Mouse (Mus musculus) E14TG2a.4 (cell line): Measurements from ENCODE around the gene Gnai2.
A peak's percentile ranks its signal among the peaks of the same experiment; 100 is the strongest.

Experiments used
- H3K27me3 ChIP-seq: 2 replicates; pipeline ENCODE4 v1.6.1; 2014; ENCODE audit warnings: low read length, control low read depth; ENCODE audit not compliant: insufficient read depth
- H3K36me3 ChIP-seq: 2 replicates; pipeline ENCODE4 v1.6.1; 2014; ENCODE audit warnings: low read length, control low read depth; ENCODE audit not compliant: insufficient read depth
- H3K4me1 ChIP-seq: replicated peaks from 2 replicates; pipeline ENCODE4 v1.6.1; 2014; ENCODE audit warnings: low read depth, low read length, control low read depth
- H3K4me3 ChIP-seq: replicated peaks from 2 replicates; pipeline ENCODE4 v1.5.1; 2014; ENCODE audit warnings: mild to moderate bottlenecking, low read length
- H3K9me3 ChIP-seq: 2 replicates; pipeline ENCODE4 v1.6.1; 2014; ENCODE audit warnings: low read length, control low read depth
- CTCF ChIP-seq: conservative IDR thresholded peaks from 2 replicates; pipeline ENCODE4 v1.5.1; 2014; ENCODE audit warnings: low read length
- NANOG ChIP-seq: IDR thresholded peaks from 2 replicates; pipeline ENCODE4 v1.6.1; 2014; ENCODE audit warnings: borderline replicate concordance, low read length, mixed read lengths
- POU5F1 ChIP-seq: IDR thresholded peaks from 2 replicates; pipeline ENCODE4 v1.6.1; 2014; ENCODE audit warnings: low read length, borderline replicate concordance

Gnai2 gene

DNA sequence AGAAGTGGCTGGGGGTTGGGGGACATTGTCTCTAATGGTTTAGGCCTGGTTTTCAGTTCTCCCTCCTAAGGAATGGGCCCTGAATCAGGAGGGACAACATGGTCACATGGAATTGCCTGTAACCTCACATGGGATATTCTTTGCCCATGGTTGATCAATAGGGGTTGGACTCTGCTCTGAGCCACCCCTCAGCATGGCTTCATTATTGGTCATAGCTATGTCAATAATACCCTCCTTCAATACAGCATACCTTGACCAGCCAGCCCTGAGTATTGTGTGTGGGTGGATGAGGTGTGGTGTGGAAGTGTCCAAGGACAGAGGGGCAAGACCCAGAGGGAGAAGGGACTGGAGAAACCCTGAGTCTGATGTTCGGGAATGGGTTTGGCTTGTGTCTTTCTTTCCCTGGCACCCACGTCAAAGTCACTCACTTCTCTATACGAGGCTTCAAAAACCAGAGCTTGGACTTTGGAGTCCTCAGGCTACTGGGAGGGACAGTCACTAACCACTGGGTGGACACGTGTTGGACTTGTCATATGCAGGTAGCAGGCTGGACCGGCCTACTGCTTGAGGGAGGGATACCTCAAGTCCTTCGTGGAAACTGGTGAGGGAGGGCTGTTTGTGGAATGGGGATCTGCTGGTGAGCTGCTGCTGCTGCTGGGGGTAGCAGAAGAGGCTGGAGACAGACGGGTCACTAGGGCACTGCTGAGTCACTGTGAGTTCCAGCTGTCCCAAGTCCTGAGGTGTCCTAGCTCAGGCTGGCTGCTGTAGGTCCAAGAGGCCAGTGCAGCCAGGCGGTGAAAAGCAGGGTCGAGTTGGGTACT, 39.7 kb upstream of the Gnai2 start:
- H3K9me3 ChIP-seq, result no peaks in the 10 kb centered on the region
- no peaks in the 10 kb centered on the region for H3K36me3 ChIP-seq
- no peak for TF ChIP-seq CTCF
- no peak for TF ChIP-seq POU5F1
- TF ChIP-seq NANOG, result no peak
- peaks cover 41% of the 10 kb centered on the region for H3K4me1 ChIP-seq
- peaks cover 63% of the 10 kb centered on the region for H3K27me3 ChIP-seq
- H3K4me3 ChIP-seq, result peak overlapping the region; percentile 73

- Histone ChIP-seq H3K4me3 (no peak overlapping the region), H3K27me3 (peaks cover 82% of the 10 kb centered on the region), H3K4me1 (peaks cover 33% of the 10 kb centered on the region), H3K9me3 (no peaks in the 10 kb centered on the region), H3K36me3 (no peaks in the 10 kb centered on the region)
- TF ChIP-seq NANOG, result no peak
- no peak for TF ChIP-seq POU5F1
- TF ChIP-seq CTCF, result no peak
These were observed 35.1 kb upstream of the Gnai2 start for GRCm38 (mm10) chr9:107670259-107670658.

DNA sequence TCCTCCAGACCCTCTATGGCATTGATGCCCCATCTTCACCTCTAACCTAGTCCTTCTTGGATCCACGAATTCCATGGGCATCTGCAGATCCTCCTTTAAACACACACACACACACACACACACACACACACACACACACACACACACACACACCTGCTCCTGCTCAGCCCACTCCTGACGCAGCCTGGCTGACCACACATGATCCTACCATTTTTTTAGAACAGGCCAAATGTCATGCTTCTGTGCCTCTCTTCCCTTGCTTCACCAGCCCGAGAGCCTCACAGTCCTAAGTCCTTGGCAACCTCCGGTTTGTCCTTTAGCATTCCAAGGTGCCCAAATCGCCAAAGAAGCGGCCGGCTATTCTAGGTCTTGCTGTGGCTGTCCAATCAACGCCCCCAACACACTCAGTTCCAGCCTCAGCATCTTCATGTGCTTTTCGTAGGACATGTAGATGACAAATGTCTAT, 34.3 kb upstream of the Gnai2 start, which contains the start of gene Slc38a3:
TSS of gene Slc38a3 (minus strand) at position 51 of the 466 bp plus-strand sequence.
- peaks cover 26% of the 10 kb centered on the region for H3K4me1 ChIP-seq

GRCm38 (mm10) chr9:107668916-107669315, 33.7 kb upstream of the Gnai2 start:
- Histone ChIP-seq H3K27me3 (peaks cover 79% of the 10 kb centered on the region), H3K36me3 (no peaks in the 10 kb centered on the region), H3K4me1 (peaks cover 27% of the 10 kb centered on the region), H3K9me3 (no peaks in the 10 kb centered on the region), H3K4me3 (no peak overlapping the region)
- no peak for TF ChIP-seq CTCF
- TF ChIP-seq POU5F1, result no peak
- no peak for TF ChIP-seq NANOG

More for the DNA sequence above, 34.3 kb upstream of the Gnai2 start, which contains the start of gene Slc38a3:
- no peaks in the 10 kb centered on the region for H3K36me3 ChIP-seq
- TF ChIP-seq POU5F1, result no peak
- TF ChIP-seq CTCF, result no peak
- TF ChIP-seq NANOG, result no peak
- H3K27me3 ChIP-seq, result peaks cover 81% of the 10 kb centered on the region
- H3K9me3 ChIP-seq, result no peaks in the 10 kb centered on the region
- no peak within 1 kb of the TSS for H3K4me3 ChIP-seq

- Histone ChIP-seq H3K4me3 (peak overlapping the region; percentile 79; the same call in 1 of the 2 replicates), H3K36me3 (no peaks in the 10 kb centered on the region), H3K9me3 (no peaks in the 10 kb centered on the region), H3K27me3 (peaks cover 85% of the 10 kb centered on the region), H3K4me1 (peaks cover 36% of the 10 kb centered on the region)
- TF ChIP-seq CTCF (no peak), POU5F1 (no peak), NANOG (no peak)
These were observed 32.8 kb upstream of the Gnai2 start for GRCm38 (mm10) chr9:107668011-107668410.

DNA sequence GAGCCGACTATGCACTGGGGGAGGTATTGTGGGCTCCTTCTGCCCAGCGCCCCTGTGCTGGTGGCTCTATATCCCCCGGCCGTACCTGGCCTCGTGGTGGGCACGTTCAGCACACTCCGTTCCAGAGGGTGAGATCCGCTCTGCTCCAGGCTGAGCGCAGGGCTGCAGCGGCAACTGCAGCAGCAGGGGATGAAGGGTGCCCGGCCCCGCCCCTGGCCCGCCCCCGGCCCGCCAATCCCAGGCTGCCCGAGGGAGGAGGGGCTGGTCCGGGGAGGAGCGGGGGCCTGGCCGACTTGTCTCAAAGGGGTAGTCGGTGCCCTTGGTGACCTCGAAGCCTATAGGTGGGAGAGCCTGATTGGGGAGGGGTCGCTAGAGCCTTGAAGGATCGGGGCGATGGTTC, 32.1 kb upstream of the Gnai2 start:
- Histone ChIP-seq H3K4me1 (peaks cover 40% of the 10 kb centered on the region), H3K27me3 (peaks cover 88% of the 10 kb centered on the region), H3K9me3 (no peaks in the 10 kb centered on the region), H3K36me3 (no peaks in the 10 kb centered on the region), H3K4me3 (peak overlapping the region; percentile 79)
- TF ChIP-seq POU5F1, result no peak
- TF ChIP-seq NANOG, result no peak
- no peak for TF ChIP-seq CTCF

- Histone ChIP-seq H3K4me3 (peak overlapping the region; percentile 79), H3K36me3 (no peaks in the 10 kb centered on the region), H3K27me3 (peaks cover 92% of the 10 kb centered on the region), H3K4me1 (peaks cover 40% of the 10 kb centered on the region), H3K9me3 (no peaks in the 10 kb centered on the region)
- TF ChIP-seq CTCF (no peak), NANOG (no peak), POU5F1 (no peak)
These were observed 31.6 kb upstream of the Gnai2 start for GRCm38 (mm10) chr9:107666751-107667205.

DNA sequence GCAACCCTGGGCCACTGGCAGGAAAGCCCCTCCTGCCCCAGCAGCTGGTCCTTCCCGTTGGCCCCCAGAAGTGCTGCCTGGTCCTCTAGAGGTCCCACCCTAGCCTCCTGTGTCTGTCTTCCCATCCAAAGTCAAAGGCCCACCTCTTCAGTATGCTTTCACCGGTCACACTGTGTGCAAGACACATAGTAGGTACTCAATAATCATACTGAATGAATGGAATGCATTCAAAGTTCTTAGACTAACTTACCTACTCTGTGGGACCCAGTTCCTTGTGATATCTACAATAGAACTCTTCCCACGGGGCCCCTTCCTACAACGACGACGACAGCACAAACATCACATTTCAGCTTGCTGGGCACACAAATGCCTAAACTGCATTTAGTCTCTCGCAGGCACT, 30.1 kb upstream of the Gnai2 start:
- Histone ChIP-seq H3K27me3 (peaks cover 92% of the 10 kb centered on the region), H3K4me1 (peaks cover 43% of the 10 kb centered on the region), H3K36me3 (no peaks in the 10 kb centered on the region), H3K4me3 (no peak overlapping the region), H3K9me3 (no peaks in the 10 kb centered on the region)
- TF ChIP-seq CTCF, result no peak
- no peak for TF ChIP-seq POU5F1
- no peak for TF ChIP-seq NANOG

DNA sequence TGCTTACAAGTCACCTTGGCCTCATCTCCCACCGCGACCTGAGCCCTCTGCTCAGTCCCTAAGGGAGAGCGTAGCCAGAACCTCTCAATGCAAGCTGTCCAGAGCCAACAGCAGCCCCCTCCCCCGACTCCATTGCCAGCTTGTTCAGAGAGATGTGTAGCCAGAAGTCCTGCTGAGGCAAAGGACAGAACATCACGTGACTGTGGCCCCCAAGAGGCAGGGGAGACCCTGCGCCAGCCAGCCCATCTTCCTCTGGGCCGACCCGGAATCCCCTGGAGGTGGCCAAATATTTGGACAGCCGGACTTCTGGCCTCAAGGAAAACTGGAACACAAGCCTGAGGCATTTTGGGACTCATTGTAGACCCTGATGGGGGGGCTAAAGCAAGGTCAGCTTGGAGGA, 28.4 kb upstream of the Gnai2 start:
- no peak for TF ChIP-seq CTCF
- no peak for TF ChIP-seq NANOG
- no peak for TF ChIP-seq POU5F1
- Histone ChIP-seq H3K4me3 (no peak overlapping the region), H3K36me3 (no peaks in the 10 kb centered on the region), H3K27me3 (peaks cover 92% of the 10 kb centered on the region), H3K9me3 (no peaks in the 10 kb centered on the region), H3K4me1 (peaks cover 43% of the 10 kb centered on the region)
